ENCODE assay signal across 27 mouse cellular contexts in genomic region chr13:97230101-97230500, GRCm38 (mm10).
"Had no signal": no experiment of that assay in that cellular context is flagged by ENCODE, and none has a peak within 500 bp of the region (broad histone marks: within the 10 kb centered on the region; RNA-seq: fewer than 3 reads in every experiment).

No protein-coding gene starts in this region.

- H3K4me3 ChIP-seq: embryonic facial prominence, embryonic 10.5 days; embryonic facial prominence, embryonic 12.5 days; embryonic facial prominence, embryonic 13.5 days; embryonic facial prominence, embryonic 15.5 days; erythroblast, embryonic 14.5 days; forebrain, embryonic 10.5 days; forebrain, embryonic 12.5 days; forebrain, embryonic 13.5 days; gastrocnemius, adult 2 months; heart, adult 2 months had no signal

- H3K27me3 ChIP-seq: embryonic facial prominence, embryonic 12.5 days; embryonic facial prominence, embryonic 13.5 days; embryonic facial prominence, embryonic 15.5 days; forebrain, embryonic 12.5 days; forebrain, embryonic 13.5 days had no signal

- DNase-seq: cerebellum, adult 8-10 months; cerebellum, adult 9-10 months; cerebellum, adult 9-11 months; cerebellum, postnatal 10 days; cerebellum, postnatal 14 days; cerebellum, postnatal 25 days; cerebellum, postnatal 36 days; embryo, embryonic 11 days; forebrain, postnatal 0 days; gastrocnemius, adult 2 months; gastrocnemius, postnatal 10 days; gastrocnemius, postnatal 14 days; gastrocnemius, postnatal 25 days; gastrocnemius, postnatal 36 days; heart, adult 11 months; heart, adult 18-20 months; heart, adult 2 months had no signal

- H3K9me3 ChIP-seq: forebrain, embryonic 13.5 days had no signal

- ATAC-seq: forebrain, embryonic 13.5 days; forebrain, embryonic 14.5 days; forebrain, embryonic 16.5 days; forebrain, postnatal 0 days had no signal

- H3K4me2 ChIP-seq: embryonic facial prominence, embryonic 12.5 days; embryonic facial prominence, embryonic 13.5 days; embryonic facial prominence, embryonic 15.5 days; forebrain, embryonic 12.5 days; forebrain, embryonic 13.5 days had no signal

- H3K27ac ChIP-seq: embryonic facial prominence, embryonic 10.5 days; embryonic facial prominence, embryonic 12.5 days; embryonic facial prominence, embryonic 13.5 days; embryonic facial prominence, embryonic 15.5 days; forebrain, embryonic 10.5 days; forebrain, embryonic 12.5 days; forebrain, embryonic 13.5 days; gastrocnemius, adult 2 months; heart, adult 2 months had no signal

- H3K36me3 ChIP-seq: embryonic facial prominence, embryonic 10.5 days; embryonic facial prominence, embryonic 12.5 days; embryonic facial prominence, embryonic 13.5 days; embryonic facial prominence, embryonic 15.5 days; forebrain, embryonic 10.5 days; forebrain, embryonic 12.5 days had no signal

- H3K9ac ChIP-seq: embryonic facial prominence, embryonic 12.5 days; embryonic facial prominence, embryonic 13.5 days; embryonic facial prominence, embryonic 15.5 days; forebrain, embryonic 12.5 days; forebrain, embryonic 13.5 days; forebrain, postnatal 0 days had no signal
